Mouse (Mus musculus) lung, postnatal 4 days (tissue): ENCODE measurements around the gene Hip1r.

Experiments
- DNase-seq, 2 experiments: peaks; one replicate each; pipeline ENCODE4 v3.0.0; 2021

The Hip1r gene

DNA sequence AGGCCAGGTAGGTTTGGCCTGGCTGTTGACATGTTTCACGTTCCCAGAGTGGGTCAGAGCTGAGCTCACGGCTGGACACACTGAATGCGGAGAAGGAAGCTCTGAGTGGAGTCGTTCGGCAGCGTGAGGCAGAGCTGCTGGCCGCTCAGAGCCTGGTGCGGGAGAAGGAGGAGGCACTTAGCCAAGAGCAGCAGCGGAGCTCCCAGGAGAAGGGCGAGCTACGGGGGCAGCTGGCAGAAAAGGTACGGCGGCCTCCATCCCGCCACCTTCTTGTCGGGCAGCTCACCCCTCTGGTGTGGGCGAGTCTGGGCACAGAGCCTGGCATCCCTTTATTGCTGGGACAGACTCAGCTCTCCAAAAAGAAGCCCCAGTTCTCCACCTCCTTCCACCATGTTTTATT, 24.4 kb downstream of the Hip1r start:
- peak in 1 of 2 experiments; percentile 22 for DNase-seq

DNA sequence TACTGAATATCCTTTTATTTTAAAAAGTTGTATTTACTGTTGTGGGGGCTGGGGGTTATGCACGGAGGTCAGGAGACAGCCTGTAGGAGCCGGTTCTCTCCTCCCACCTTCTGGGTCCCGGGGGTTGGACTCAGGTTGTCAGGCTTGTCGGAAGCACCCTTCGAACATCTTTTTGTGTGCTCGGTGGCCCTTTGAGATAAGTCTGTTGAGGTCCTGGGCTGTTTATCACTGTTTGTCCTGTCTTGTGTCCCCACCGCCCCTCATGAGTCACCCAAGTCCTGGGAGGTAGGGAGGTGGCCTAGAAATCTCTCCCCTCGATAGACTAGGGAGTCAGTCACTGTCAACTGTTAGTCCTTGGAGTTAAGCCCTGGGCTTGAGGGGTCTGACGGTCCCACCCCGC, 24.9 kb downstream of the Hip1r start:
- no peak for DNase-seq

DNA sequence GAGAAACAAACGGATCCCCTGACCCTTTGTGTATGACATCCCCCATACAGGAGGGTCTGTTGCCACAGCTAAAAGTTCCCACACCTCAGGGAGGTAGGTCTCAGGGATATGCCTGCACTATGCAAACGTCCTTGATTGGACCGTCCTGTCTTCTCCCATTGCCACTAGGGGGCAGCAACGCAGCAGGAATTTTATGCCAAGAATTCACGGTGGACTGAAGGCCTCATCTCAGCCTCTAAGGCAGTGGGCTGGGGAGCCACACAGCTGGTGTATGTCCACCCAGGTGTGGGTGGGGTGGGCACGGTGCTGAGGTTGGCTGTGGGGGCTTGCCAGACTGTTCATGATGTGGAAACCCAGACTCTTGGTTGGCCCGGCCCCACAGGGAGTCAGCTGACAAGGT, 27.4 kb downstream of the Hip1r start:
- DNase-seq = peak; percentile 83 to 91

DNA sequence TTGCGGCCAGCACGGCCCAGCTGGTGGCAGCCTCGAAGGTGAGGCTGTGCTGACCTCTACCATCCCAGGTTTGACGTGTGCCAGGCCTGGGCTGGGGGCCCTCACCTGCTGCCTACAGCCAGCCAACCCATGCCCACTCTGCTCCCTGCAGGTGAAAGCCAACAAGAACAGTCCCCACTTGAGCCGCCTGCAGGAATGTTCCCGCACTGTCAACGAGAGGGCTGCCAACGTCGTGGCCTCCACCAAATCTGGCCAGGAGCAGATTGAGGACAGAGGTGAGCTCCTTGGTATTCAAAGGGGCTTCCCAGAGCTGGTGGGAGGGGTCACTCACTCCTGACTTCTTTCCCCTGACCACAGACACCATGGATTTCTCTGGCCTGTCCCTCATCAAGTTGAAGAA, 27.8 kb downstream of the Hip1r start:
- DNase-seq = peak in 1 of 2 experiments; percentile 34

DNA sequence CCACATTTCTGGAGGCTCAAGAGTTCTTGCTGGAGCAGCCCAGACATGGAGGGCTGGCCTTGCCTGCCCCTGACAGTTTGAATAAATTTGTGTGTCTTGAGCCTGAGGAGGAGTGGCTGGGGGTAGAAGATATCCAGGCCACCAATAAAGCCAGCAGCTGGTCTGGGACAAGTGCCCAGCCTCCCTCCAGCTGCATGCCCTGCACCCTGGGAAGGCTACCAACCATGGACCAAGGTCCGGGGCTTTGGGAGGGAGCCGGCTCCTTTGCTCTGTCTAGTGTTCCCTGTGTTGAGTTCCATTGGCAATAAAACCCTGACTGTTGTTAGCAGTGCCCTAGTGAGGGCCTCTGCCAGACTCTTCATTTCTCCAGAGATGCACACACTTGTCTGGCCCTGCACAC, 29.4 kb downstream of the Hip1r start:
- DNase-seq = peak in 1 of 2 experiments; percentile 70

DNA sequence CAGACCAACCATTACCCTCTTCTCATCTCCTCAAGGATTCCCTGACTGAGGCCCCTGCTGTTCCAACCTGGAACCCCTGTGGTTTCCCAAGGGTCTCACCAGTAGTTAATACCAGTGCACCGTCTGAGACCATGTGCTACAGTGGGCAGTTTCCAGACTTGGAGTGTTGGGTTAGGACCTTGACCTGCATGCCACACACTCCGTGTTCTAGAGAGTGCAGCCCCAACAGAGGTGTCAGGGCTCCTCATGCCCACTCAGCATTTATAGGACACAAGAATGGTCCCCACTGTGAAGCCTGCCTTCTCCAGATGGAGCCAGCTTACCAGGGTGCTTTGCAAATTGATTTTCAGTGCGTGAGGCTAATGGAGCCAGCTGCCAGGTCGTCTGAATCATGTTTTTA, 29.9 kb downstream of the Hip1r start:
- DNase-seq = peak in 1 of 2 experiments; percentile 20

DNA sequence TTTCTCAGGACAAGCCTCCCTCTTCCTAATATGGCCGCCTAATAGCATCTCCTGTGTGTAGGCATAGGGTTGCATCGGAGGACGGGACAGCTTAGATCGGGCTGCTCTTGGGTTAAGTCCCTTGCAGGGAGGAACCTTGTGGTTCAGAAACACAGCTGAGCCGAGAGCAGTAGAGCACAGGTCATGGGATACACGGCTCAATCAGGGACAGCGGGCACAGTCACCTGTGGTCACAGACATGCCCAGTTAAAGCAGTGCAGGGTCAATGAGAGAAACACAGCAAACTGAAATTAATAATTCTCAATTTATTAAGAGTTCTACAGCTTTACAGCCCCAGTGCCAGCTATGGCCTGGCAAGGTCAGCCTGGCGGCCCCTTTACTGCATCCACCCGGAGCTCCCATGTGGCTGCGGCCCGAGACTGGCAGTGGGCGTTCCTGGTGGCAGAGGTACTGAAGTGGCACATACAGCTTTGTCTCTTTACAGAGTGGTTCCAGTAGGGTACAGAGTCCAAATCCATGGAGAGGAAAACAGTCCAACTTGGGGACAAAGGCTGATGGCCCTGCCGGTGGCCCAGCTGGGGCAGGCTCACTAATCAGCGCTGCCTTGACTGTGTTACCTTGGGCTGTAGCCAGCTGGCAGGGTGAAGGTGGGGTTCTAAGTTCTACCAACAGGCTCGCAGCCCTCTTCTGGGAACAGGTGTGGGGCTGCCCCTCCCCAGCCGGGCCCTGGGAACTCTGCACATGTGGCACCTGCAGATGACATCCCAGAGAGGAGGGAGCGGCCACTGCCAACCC, 31.1 kb downstream of the Hip1r start:
- DNase-seq = peak in 1 of 2 experiments; percentile 27

DNA sequence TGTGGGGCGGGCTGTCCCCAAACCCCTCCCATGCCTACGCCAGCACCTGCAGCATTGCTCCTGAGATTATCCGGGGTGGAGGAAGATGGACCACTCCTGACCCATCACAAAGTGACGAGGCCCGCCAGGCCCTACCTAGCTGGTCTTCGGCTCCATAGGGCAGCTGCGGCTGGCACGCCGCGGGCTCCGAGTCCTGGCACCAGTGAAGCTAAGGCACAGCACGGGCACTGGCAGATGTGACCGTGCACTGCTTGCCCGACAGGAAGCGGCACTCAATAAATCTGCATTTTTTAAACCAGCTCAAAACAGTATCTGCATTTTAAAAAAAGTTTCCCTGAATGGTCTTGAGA, 31.7 kb downstream of the Hip1r start:
- peak in 1 of 2 experiments; percentile 25 for DNase-seq

DNA sequence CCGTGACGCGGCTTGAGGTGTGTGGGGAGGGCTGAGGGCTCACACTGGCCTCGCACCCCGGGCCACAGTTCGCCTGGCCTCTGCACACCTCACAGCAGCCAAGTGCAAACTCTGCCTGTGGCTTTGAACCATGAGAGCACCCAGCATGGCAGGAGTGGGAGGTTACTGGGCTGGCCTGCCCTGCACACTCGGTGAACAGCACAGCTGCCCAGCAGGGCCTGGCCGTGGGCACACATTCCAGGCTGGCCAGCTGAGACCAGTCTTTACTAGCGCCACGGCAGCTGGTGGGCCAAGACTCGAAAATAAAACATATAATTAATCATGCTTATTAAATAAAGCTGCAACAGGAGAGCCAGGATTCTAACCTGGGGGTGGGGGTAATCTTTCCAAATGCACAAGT, 32.2 kb downstream of the Hip1r start:
- DNase-seq = peak in 1 of 2 experiments; percentile 21

DNA sequence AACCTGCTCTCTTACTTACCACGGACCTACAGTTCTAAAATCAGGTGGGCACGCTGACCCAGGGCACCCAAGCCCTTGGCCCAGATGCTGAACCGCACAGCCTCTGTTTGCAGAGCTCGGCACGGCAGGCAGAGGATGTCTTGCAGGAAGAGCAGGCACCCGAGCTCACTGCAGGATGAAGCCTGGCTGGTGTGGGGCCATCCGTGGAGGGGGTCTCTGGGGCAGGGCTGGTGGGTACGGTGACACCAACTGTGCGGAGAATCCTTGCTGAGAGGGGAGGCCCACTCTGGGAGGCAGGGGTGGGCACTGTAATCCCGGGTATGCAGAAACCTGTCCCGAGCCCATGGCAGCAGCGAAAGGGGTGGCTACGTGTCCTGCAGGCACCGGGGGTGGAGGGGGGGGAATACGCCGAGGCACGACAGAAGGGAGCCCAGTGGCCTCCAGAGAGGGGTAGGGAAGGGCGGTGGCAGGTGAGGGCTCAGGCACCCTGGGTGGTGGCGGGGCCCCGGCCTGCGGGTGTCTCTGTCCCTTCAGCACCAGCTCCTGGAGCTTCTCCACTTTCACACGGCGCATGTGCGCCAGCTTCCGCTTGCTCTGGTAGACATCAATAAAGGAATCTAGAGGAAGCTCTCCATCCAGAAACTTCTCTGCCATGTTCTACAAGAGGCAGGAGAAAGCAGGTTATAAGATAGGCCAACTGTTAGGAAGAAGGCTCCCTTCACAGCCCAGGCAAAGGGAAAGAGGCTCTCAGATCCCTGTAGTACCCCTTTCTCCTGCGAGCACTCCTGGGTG, 32.9 kb downstream of the Hip1r start:
- peak in 1 of 2 experiments; percentile 22 for DNase-seq

DNA sequence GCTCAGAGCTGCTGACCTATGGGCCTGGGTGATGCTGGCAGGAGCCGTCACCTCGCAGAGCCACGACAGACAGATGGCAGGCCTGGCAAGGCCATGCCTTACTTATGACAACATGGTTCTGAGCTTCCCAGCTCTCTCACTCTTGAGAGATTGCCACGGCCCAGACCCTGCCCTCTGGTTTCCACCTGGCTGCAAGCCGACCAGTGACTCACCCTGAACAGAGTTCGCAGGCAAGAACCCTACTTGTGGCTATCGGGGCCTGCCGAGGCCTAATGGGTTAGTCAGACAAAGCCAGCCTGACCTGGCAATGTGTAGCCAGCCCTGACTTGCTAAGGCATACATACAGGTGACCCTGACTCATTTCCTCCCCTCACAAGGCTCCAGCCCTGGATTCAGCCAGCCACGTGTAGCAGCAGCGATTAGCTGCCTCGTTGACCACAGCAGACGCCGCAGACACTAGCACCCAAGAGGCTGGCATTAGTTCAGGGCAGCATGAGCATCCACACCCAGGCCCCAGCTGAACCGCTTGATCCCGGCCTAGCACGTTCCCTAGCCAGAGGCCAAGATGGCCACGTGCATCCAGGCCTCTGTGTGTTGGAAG, 33.6 kb downstream of the Hip1r start:
- DNase-seq = peak in 1 of 2 experiments; percentile 38

DNA sequence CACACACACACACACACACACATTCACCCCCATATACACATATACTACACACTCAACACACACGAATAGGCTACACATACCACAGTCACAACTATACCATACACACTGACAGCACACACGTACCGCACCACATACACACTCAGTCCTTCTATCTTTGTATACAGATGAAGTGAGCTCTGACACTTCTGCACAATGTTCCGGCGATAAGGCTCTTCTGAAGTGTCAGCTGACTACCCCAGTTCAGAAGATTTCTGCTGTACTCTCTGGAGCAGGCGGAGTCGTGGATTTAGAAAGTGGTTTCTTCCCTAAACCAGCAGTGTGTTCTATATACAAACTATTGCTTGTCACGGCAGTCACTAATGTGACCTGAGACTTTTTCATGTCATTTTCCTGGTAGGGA, 36.6 kb downstream of the Hip1r start:
- no peak for DNase-seq

DNA sequence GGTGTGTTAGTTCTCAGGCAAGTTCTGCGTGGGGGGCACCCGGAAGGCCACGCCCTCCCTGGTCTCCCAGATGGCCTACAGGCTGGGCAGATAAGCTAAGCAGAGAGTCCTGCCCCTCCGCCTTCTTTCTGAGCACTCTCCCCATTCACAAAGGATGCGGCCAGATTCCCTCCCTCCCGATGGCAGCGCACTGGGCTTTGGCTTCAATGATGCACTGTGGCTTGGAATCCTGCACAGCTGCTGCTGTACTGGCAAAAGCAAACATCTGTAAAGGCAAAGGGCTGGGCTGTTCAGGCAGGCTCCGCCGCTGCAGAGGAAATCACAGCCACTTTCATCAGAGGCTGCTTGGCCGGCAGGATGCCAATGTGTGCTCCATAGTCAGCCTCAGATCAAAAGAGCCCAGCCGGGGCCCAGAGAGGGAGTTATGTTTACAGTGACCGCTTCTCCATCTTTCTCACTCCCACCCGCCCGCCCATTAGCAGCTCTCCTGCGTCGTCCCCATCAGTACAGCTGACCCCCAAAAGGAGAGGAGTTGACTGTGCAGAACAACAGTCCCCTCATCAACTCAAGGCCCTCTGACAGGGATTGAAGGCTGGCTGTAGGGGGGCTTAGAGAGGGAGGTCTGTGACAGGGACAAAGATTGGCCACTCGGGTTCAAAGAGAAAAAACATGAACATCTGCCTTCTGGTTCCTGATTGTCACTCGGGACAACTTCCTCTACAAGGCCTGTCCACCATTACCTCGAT, 37.7 kb downstream of the Hip1r start:
- DNase-seq = peak; percentile 89 to 96

DNA sequence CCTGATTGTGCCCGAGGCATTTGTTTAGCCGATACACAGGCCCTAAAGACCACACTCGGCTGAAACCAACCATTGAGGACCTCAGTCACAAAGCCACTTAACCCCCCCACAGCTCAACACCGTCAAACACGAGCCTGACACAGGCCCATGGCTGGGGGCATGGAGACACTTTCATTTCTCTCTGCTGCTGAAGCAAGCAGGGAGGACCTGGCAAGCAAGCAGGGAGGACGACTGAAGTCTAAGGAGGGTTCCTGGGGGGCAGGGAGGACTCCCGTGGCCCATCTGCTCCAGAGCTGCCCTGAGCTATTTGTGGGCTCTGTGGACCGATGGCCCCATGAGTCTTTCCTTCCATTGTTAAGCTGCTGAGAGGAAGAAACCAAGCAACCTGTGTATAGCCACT, 38.5 kb downstream of the Hip1r start:
- peak in 1 of 2 experiments; percentile 40 for DNase-seq

DNA sequence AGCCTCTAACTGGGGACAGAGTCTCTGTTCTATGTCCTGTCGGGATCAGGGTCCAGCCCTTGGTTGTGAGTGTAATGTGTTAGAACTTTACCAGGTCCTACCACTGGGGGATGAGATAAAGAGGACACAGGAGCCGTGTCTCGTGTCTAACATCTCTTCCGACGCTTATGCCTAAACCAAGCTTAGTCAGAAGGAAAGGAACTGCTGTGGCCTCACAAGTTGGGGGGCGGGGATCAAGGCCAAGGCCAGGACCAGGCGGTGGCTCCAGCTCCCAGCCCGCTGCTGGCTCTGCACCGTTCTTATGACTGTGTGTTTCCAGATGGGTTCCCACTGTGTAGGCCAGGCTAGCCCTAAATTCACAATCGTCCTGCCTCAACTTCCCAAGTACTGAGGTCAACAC, 39.5 kb downstream of the Hip1r start:
- peak in 1 of 2 experiments; percentile 41 for DNase-seq

DNA sequence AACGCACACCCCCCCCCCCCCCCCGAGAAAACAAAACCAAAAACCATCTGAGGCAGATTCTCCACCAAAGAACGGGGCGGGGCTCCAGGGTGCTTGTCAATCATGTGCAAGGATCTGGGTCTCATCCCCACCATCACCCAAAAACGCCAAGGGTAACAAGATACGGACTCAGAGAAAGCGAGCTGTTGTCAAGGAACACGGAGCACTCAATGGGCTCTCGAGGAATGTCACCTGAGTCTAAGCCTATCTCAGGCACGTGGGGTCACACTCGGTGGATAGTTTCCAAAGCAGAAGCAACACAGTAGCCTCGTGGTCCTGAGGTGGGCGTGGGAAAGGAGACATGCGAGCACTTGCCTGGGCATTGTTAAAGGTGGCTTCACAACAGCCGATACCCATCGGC, 40.3 kb downstream of the Hip1r start:
- DNase-seq = no peak

DNA sequence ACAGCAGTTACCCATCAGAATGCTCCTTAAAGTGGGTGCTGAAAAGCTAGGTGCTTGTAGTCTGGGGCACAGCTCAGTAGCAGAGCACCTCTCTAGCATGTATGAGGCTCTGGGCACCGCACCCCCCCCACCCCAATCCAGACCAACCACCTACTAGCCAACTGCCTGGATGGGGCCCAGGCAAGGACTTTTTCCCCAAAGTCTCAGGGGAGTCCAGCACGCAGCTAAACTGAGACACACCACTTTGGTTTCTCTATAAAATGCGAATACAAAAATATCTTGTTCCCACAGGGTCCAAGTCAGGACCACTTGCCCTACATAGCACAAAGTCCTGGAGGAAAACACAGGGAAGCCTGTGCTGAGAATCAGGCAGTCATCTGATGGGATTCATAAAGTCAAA, 40.8 kb downstream of the Hip1r start:
- DNase-seq = no peak

DNA sequence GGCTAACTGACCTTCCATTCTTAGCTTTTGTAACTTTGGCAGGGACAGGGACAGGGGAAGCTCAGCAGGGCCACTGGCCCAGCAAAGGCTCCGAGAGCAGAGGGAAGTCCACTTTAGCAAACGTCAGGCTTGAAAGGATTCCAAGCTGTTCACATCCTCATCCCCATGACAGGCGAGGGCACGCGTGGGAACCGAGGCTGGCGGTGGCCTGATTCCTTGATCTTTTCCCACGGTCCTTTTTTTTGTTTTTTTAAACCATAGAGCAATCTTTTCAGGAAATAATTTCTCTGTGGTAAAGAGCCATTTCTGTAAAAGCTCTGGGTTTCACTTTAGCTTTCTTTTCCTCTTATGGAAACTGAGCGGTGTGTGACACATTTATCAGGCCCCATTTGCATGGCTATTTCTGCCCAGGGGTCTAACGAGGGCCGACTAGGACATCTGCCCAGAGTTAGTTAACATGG, 41.4 kb downstream of the Hip1r start:
- DNase-seq = peak; percentile 53 to 65

DNA sequence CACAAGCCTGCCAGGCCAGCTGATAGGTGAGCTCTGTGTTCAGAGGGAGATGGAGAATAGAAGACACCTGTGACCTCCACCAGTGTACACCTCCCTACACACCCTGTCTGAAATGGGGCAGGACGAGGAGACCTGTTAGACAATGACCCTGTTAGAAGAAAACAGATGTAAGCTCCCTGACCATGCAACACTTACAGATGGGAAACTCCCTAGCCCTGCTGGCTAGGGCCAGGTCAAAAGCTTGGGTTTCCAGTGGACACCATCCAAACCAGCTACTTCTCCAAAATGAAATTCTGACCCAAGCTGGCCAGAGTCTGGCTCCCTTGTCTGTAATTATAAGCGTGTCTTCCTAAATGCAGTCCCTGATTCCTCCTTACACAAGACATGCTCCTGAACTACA, 42.3 kb downstream of the Hip1r start:
- DNase-seq = no peak

DNA sequence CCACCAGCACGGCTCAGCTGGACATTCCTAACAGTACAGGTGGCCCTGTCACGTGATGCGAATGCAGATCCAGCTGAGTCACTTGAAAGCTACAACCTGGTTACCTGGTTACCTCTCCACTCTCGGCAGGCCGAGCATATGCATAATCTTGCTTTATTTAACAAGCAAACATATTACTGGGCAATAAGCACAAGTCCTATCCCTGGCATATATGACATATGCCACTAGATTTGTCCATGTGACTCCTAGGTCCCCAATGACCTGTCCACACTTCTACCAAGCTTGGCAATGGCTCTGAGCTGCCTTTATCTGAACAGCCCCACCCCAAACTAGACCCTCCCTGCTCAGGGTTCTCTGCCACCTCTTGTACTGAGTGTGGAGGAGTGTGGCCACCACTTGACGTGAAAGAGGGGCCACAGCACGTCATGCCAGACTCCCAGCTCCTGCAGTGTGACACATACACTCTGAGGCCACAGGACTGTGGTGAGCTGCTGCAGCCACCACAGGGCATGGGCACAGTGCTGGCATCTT, 42.9 kb downstream of the Hip1r start:
- peak in 1 of 2 experiments; percentile 56 for DNase-seq

DNA sequence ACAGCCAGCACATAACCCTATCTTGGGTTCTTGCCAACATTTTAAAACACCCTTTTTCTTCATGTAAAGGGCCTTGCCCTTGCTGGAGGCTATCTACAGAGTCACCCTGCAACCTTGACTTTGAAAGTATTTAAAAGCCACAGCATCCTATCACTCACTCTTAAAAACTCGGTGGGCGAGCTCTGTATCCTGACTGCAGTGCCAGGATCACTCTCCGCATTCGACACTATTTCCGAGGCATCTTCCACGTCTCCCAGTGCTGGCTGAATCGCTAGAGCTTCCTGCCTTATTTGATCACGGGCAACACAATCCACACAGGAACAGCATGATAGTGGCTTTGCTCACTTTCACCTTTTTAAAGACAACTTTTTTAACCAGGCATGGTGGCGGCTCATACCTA, 44.5 kb downstream of the Hip1r start:
- DNase-seq = no peak

DNA sequence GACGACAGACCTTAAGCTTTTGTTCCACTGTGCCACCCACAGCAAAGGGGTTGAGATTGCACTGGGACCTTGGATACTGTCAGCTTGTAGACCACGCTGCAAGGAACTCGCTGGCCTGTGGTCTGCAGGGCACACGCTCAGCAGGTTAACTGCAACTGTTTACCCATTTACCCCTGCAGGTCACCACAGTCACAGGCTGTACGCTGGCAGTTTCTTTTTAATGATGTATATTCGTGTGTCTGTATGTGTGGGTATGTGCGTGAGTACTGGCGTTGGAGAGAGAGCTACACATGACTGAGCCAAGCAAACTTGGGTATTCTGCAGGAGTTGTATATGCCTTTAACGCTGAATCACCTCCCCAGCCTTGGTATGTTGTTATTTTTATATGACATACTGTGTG, 45.2 kb downstream of the Hip1r start:
- DNase-seq = no peak
